Mouse (Mus musculus) hematopoietic stem cell, adult 5-6 weeks (primary cell): ENCODE measurements around the gene Vcp. TPM values are rescaled to one million over a fixed set of nuclear protein-coding genes. Genes with fewer than 3 reads are reported as not detected.
"Not testable (repeated sequence)": the region's sequence is repeated elsewhere in the genome, so short reads cannot be mapped to it uniquely, and the experiment has no call there.

Experiments used
- ATAC-seq, 2 experiments: fragments of 125-278 bp in 1 of 2; replicated peaks in 1 of 2; 2 replicates each; pipeline ENCODE4 v1.8.0; 2016 to 2017; ENCODE audit warnings: inconsistent platforms in 2 of 2, mild to moderate bottlenecking in 2 of 2, moderate number of reproducible peaks in 2 of 2, low read depth in 1 of 2, moderate TSS enrichment in 1 of 2; ENCODE audit not compliant: low FRiP score in 2 of 2, poor library complexity in 2 of 2, severe bottlenecking in 2 of 2, insufficient read depth in 1 of 2, low TSS enrichment in 1 of 2
- total RNA-seq: library from RNA; stranded (forward); fragments of 172-1452, 232-1000 nt; gene quantifications from 2 replicates; pipeline ENCODE4 v1.2.3, GENCODE M21; 2017

The Vcp gene
- total RNA-seq, 1 experiment from 2014 or later = 275 TPM

- ATAC-seq = no peak
Measured at GRCm38 (mm10) chr4:43002756-43003439, 2.6 kb upstream of the Vcp start.

DNA sequence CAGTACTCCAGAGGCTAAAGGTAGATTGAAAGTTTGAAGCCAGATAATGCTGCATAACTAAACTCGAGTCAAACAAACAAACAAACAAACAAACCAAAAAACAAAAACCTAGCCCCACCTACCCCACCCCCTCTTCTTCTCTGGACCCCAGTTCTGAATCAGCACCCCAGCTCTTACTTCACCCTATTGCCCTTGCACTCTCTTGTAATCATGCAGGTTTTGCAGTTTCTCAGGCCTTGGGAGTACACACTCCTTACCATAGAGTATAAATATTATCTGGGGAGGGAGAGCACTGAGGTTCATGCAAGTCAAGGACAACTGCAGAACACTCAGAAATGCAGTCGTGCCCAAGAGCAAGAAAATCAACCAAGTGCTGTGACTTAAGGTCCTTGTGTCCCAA lies 965 bp upstream of the Vcp start:
- no peak for ATAC-seq

DNA sequence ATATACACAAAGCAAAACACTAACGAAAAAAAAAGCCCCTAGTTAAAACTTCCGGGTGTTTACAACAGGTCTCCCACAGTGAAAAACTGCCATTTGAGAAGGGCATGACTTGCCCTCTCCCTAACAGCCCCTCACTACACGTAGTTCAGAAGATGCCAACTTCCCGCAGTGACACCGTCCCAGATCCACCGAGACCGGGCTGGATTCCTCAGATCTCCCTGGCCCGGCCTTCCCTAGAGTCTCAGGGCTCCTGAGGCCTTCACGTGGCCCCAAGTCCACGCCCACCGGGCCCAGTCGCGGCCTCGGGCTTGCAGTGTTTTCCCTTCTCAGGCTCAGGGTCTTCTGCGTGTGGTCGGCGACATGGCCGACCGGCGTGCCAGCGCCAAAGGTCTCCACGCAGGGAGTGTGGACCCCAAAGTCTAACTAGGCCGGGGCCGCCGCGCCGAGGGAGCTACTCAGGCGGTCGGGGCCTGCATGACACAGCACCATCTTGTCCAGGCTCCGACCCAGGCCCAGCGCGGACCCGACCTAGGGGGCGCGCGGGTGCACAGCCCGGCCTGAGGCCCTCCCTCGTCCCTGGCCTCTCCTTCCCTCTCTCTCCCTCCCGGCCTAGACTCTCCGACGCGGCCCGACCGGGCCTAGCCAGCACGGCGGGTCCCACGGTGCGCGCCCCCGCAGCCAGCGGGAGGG lies 711 bp downstream of the Vcp start:
- peak; percentile 19 to 55; a peak in 3 of 4 replicates for ATAC-seq

DNA sequence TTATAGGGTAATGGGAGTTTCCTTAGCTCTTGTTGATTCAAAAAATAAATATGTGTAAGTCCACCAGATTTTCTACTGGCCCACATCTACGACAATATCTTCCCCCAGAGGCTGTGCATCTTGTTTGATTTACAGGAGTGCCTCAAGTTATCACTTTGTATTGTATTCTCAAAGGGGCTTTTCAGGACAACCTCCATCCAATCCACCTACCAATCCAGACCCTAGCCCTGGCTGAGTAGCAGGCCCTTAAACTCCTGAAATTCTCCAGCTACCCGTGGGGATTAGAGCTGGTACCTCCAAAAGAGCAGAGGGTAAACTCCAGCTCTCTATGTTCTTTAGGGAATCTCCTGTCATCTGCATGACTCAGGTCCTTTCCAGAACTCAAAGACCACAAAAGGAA lies 2.3 kb downstream of the Vcp start:
- no peak for ATAC-seq

DNA sequence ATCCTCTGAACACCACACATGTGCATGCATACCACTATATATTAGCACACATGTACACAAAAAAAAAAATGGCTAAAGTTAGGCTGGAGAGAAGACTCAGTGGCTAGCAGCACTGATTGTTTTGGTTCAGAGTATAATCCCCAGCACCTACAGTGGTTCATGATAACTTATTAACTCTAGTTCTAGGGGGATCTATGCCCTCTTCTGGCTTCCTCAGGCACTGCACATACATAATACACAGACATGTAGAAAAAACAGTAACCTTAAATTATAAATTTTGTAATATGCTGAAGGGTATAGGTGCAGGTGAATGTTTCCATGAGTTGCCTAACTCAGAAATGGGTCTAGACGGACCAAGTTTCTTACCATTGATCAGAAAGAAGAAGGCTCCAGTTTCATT lies 12.0 kb downstream of the Vcp start:
- no peak for ATAC-seq

DNA sequence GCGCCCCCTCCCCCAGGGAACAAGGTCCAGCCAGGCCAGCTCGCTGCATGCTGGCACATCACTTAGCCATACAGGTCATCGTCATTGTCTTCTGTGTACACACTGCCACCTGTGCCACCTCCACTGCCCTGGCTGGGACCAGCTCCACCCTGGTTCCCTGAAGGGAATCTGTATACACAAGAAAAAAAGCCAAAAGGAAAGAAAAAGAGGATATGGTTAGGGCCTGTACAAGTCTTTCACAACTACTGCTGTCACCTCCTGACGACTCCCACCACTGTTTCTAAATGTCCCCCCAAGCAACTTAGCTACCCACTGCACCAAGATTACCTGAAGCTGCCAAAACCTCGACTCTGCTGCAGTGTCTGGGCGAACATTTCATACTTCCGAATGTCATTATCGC lies 19.8 kb downstream of the Vcp start:
- ATAC-seq = not testable (repeated sequence)

DNA sequence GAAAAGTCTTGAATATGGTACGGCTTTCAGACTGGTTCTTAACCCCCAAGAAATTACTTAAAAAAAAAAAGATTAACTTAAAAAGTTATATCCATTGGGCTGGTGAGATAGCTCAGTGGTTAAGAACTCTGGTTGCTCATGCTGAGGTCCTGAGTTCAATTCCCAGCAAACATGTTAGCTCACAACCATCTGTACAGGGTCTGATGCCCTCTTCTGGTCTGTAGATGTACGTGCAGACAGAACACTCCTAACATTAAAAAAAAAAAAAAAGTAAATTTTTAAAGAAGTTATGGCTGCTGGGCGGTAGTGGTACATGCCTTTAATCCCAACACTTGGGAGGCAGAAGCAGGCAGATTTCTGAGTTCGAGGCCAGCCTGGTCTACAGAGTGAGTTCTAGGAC lies 22.2 kb downstream of the Vcp start:
- ATAC-seq = 0 out of 4 replicates have a peak, but pooled peaks of 1 of the 2 experiments have one; percentile 22

DNA sequence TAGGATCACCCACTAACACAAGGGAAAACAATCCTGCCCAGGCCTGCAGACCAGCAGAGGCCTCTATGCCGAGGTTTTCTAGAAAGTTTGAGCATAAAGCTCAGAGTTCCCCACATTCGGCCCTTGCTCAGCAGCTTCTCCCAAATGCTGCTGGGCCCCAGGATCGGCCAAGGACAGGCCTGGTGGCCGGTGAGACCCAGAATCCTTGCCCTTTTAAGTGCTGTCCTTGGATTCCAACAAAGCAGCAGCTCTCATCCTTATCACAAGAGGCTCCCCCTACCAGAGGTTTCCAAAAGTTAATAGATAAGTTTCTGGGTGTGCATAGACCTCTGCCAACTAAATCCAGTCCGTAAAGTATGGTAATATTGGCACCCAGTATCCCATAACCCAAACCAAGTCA lies 26.4 kb downstream of the Vcp start:
- no peak for ATAC-seq

DNA sequence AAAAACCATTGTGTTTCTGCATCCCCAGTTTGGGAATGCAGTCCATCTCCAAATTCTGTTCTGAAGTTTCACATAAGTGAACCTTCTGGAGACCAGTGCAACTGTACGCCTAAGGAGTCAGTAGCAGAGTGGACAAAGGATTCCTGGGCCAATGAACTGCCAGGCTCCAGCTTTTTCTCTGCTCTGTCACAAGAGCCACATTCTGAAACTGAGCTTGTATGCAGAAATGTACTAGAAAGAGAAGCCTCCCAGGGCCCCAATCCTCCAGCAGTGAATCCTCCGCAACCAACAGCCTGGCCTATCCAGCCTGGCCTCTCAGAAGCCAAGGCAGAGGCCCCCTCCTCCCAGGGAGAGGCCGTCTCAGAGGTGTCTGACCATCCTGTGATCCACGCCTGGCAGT lies 27.4 kb downstream of the Vcp start:
- no peak for ATAC-seq

DNA sequence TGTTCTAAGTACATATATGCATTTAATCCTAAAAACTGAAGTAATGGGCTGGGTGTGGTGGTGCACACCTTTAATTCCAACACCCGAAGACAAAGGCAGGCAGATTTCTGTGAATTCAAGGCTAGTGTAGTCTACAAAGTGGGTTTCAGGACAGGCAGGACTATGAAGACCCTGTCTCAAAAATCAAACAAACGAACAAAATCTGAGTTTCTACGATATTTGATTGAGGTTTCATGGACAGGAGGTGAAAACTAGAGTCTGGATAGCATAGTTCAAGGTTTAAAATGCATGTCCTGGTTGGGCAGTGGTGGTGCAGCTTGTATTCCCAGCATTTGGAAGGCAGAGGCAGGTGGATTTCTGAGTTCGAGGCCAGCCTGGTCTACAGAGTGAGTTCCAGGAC lies 31.0 kb downstream of the Vcp start, which contains the start of gene 1700022I11Rik:
TSS of gene 1700022I11Rik (plus strand) at position 301 of the 400 bp plus-strand sequence.
- ATAC-seq = no peak

DNA sequence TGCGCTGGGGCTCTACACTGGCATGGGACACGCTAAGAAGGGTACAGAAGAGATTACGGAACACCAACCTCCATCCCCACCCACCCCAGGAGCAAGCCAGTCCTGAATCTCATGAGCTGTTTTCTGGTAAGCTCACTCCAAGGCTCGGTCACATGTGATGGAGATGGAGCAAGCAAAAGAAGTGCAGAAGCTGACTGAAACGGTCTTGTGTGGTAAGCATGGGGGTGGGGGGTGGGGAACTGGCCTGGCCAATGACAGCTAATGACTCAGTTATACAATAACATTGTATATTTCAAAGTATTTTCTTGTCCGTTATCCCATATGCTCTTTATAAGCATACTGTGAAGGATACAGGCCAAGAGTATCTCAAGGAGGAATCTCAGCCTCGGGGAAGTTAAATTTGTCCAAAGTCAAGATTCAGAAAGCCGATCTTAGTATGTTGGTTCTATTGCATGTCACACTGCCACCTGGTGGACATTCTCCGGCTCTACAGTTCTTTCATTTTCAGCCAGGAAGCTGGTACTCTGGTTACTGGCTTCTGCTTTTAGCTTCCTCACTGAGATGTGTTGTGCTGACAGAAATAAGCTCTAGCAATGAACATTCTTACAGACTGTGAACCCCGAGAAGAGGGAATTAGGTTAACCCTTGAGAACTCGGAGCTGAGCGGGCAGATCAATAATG lies 35.1 kb downstream of the Vcp start:
- ATAC-seq = peak; percentile 86

- ATAC-seq = no peak
Measured at GRCm38 (mm10) chr4:42963480-42963879, 36.8 kb downstream of the Vcp start.

- peak; percentile 58 to 61; a peak in 3 of 4 replicates for ATAC-seq
Measured at GRCm38 (mm10) chr4:42961592-42961991, 38.7 kb downstream of the Vcp start.

DNA sequence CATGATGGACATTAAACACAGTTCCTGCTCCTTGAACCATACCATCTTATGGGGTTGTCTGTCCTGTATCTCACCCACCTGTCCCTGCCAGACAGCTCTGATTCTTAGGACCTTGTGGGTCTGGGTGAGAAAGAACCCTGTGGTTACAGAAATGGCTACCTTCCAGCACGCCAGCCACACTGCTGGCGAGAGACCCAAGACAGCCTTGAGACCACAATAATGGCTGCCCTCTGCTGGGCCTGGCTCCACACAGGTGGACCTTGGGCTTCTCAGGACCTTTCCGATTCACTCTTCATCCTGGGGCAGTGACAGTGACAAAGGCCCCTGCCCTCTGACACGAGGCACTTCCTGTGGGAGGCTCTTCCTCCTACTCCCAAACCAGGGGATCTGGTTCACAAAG lies 40.9 kb downstream of the Vcp start:
- no peak for ATAC-seq

DNA sequence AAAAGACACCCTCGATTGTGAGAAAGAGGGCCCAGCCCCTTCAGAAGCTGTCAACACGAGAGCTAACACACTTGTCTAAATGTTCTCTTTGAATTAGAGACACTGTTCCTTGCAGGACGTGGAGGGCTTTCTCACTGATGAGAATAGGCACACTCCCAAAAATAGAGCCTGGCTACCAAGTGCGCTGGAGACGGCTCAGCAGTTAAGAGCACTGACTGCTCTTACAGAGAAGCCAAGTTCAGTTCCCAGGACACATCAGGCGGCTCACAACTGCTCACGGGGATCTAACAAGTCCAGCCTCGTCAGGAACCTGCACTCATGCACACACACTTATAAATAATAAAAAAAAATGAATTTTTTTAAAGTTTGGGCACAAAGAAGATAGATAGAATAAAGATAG lies 41.4 kb downstream of the Vcp start:
- no peak for ATAC-seq

DNA sequence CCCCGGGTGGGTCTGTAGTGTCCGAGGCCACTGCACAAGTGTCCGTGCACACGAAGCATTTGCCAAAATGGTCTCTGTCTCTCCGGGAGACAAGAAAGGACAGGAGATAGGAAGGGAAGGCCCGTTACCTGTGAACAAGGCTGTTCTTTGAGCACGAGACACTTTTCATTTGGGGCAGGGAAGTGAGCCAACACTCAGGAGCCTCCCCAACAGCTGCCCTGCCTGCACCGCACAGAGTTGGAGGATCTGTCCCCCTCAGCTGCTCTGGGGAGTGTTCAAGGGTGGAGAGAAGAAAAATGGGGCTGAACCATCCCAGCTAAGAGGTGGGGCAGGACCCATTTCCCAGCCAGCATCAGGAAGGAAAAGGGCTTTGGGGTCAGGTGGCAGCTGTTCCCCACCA lies 42.3 kb downstream of the Vcp start:
- no peak for ATAC-seq

DNA sequence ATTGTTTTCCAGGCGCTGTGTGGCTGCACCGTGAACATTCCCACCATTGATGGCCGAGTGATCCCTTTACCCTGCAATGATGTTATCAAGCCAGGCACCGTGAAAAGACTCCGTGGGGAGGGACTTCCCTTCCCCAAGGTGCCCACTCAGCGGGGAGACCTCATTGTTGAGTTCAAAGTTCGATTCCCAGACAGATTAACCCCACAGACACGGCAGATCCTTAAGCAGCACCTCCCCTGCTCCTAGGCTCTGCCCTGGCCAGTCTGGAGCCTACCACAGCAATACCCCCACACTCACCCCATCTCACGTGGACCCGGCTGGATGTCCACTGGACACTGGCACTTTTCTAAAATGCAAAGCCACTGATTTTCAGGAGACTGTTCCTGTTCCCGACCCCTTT lies 43.0 kb downstream of the Vcp start:
- ATAC-seq = no peak

DNA sequence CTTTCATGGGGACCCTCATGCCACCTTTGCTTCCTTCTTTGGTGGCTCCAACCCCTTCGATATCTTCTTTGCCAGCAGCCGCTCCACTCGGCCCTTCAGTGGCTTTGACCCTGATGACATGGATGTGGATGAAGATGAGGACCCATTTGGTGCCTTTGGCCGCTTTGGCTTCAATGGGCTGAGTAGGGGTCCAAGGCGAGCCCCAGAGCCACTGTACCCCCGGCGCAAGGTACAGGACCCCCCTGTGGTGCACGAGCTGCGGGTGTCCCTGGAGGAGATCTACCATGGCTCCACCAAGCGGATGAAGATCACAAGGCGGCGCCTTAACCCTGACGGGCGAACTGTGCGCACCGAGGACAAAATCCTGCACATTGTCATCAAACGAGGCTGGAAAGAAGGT lies 43.7 kb downstream of the Vcp start:
- ATAC-seq = no peak
